Mouse (Mus musculus) intestine, embryonic 16.5 days (tissue): ENCODE data around the gene Ddit4. TPM values are rescaled to one million over a fixed set of nuclear protein-coding genes. Genes with fewer than 3 reads are reported as not detected.

ENCODE experiments used
- ATAC-seq: fragments of 200-750 bp; cut with Nextera tagmentation; 2 replicates; pipeline ENCODE4 v1.8.0; 2017; ENCODE audit warnings: moderate TSS enrichment, moderate library complexity
- H3K27ac ChIP-seq: fragments of 300-500 bp; sonication (generic); 2 replicates; pipeline ENCODE4 v1.5.1; 2014; ENCODE audit warnings: mild to moderate bottlenecking, low read length
- H3K27me3 ChIP-seq: fragments of 300-500 bp; sonication (generic); replicated peaks from 2 replicates; pipeline ENCODE4 v1.6.1; 2014; ENCODE audit warnings: low read length, control low read depth, mixed read lengths; ENCODE audit not compliant: control insufficient read depth, insufficient read depth
- H3K36me3 ChIP-seq: fragments of 300-500 bp; sonication (generic); 2 replicates; pipeline ENCODE4 v1.6.1; 2014; ENCODE audit warnings: low read length, control low read depth; ENCODE audit not compliant: control insufficient read depth, insufficient read depth
- H3K4me1 ChIP-seq: fragments of 300-500 bp; sonication (generic); 2 replicates; pipeline ENCODE4 v1.6.1; 2014; ENCODE audit warnings: low read length, control low read depth, mixed read lengths; ENCODE audit not compliant: control insufficient read depth, insufficient read depth
- H3K4me2 ChIP-seq: fragments of 300-500 bp; sonication (generic); 2 replicates; pipeline ENCODE4 v1.6.1; 2014; ENCODE audit warnings: low read depth, low read length, control low read depth
- H3K4me3 ChIP-seq: fragments of 300-500 bp; sonication (generic); 2 replicates; pipeline ENCODE4 v1.5.1; 2014; ENCODE audit warnings: mild to moderate bottlenecking, low read length
- H3K9ac ChIP-seq: fragments of 300-500 bp; sonication (generic); 2 replicates; pipeline ENCODE4 v1.6.1; 2014; ENCODE audit warnings: low read depth, low read length
- H3K9me3 ChIP-seq: fragments of 300-500 bp; sonication (generic); 2 replicates; pipeline ENCODE4 v1.6.1; 2016; ENCODE audit warnings: low read length, control low read depth; ENCODE audit not compliant: control insufficient read depth
- WGBS: fragments of 180-500 bp; shearing (Covaris S2); extraction: QIAGEN DNeasy Blood & Tissue Kit; methylation state at CpG from one replicate; pipeline ENCODE4 v1.1.7; 2014; 5-methylcytosine and 5-hydroxymethylcytosine counted together
- polyA plus RNA-seq: library from polyadenylated mRNA; unstranded; fragments of >200 nt; fragmentation: Nextera tagmentation; extraction: Ambion mirVana; gene quantifications from 2 replicates; pipeline ENCODE4 v1.2.1, GENCODE M21; 2015

Gene Ddit4
- polyA plus RNA-seq, 1 experiment from 2014 or later = 33.1 TPM

- no peaks in the 10 kb centered on the region for H3K27me3 ChIP-seq
- H3K9me3 ChIP-seq = no peaks in the 10 kb centered on the region
- no peak overlapping the region for H3K9ac ChIP-seq
- no peak overlapping the region for H3K4me3 ChIP-seq
- H3K36me3 ChIP-seq = no peaks in the 10 kb centered on the region
- ATAC-seq = no peak; the same call in 1 of the 2 replicates
- H3K4me2 ChIP-seq = no peak overlapping the region
- WGBS = 38% methylated on average over 10 of the region's 10 CpGs
- no peak overlapping the region for H3K27ac ChIP-seq
- 0 out of 2 replicates have a peak, but pooled peaks cover 1% of the 10 kb centered on the region for H3K4me1 ChIP-seq
Observed at GRCm38 (mm10) chr10:59930996-59931395, 20.6 kb downstream of the Ddit4 start.

- Histone ChIP-seq H3K9me3 (no peaks in the 10 kb centered on the region), H3K9ac (no peak overlapping the region), H3K4me1 (peaks cover 4% of the 10 kb centered on the region), H3K4me2 (no peak overlapping the region), H3K4me3 (no peak overlapping the region), H3K27me3 (no peaks in the 10 kb centered on the region), H3K27ac (no peak overlapping the region), H3K36me3 (no peaks in the 10 kb centered on the region)
- ATAC-seq = no peak
- WGBS = 87% methylated on average over 7 of the region's 7 CpGs
Observed at GRCm38 (mm10) chr10:59929205-59929604, 22.4 kb downstream of the Ddit4 start.

GRCm38 (mm10) chr10:59924305-59924704, 27.3 kb downstream of the Ddit4 start:
- Histone ChIP-seq H3K27me3 (no peaks in the 10 kb centered on the region), H3K36me3 (no peaks in the 10 kb centered on the region), H3K9ac (no peak overlapping the region), H3K9me3 (no peaks in the 10 kb centered on the region), H3K27ac (no peak overlapping the region), H3K4me3 (no peak overlapping the region), H3K4me1 (peaks cover 30% of the 10 kb centered on the region), H3K4me2 (no peak overlapping the region)
- WGBS = 38% methylated on average over 3 of the region's 3 CpGs
- no peak for ATAC-seq

GRCm38 (mm10) chr10:59923493-59923892, 28.1 kb downstream of the Ddit4 start:
- H3K27me3 ChIP-seq = no peaks in the 10 kb centered on the region
- no peak overlapping the region for H3K9ac ChIP-seq
- no peak overlapping the region for H3K4me2 ChIP-seq
- H3K4me1 ChIP-seq = peaks cover 32% of the 10 kb centered on the region
- H3K4me3 ChIP-seq = no peak overlapping the region
- no peak overlapping the region for H3K27ac ChIP-seq
- no peak for ATAC-seq
- H3K36me3 ChIP-seq = no peaks in the 10 kb centered on the region
- WGBS = 80% methylated on average over 2 of the region's 2 CpGs
- no peaks in the 10 kb centered on the region for H3K9me3 ChIP-seq

GRCm38 (mm10) chr10:59920810-59921681, 30.6 kb downstream of the Ddit4 start:
- 3% methylated on average over 33 of the region's 33 CpGs for WGBS
- H3K4me1 ChIP-seq = peaks cover 41% of the 10 kb centered on the region

GRCm38 (mm10) chr10:59920485-59920809, 31.2 kb downstream of the Ddit4 start:
- H3K4me2 ChIP-seq = peak overlapping the region; percentile 88
- ATAC-seq = peak; percentile 1; the same call in 1 of the 2 replicates
- H3K9ac ChIP-seq = peak overlapping the region; percentile 65
- no peaks in the 10 kb centered on the region for H3K27me3 ChIP-seq
- no peaks in the 10 kb centered on the region for H3K36me3 ChIP-seq
- peak overlapping the region; percentile 48 for H3K4me3 ChIP-seq
- H3K9me3 ChIP-seq = no peaks in the 10 kb centered on the region
- H3K4me1 ChIP-seq = peaks cover 44% of the 10 kb centered on the region
- H3K27ac ChIP-seq = peak overlapping the region; percentile 73
- 29% methylated on average over 7 of the region's 7 CpGs for WGBS

More at GRCm38 (mm10) chr10:59920810-59921681, 30.6 kb downstream of the Ddit4 start:
- Histone ChIP-seq H3K4me3 (peak overlapping the region; percentile 48), H3K27ac (peak overlapping the region; percentile 73), H3K27me3 (no peaks in the 10 kb centered on the region), H3K36me3 (no peaks in the 10 kb centered on the region), H3K9ac (peak overlapping the region; percentile 65), H3K9me3 (no peaks in the 10 kb centered on the region), H3K4me2 (peak overlapping the region; percentile 88)
- peak; percentile 58 for ATAC-seq

GRCm38 (mm10) chr10:59919494-59920181, 32.0 kb downstream of the Ddit4 start:
- no peaks in the 10 kb centered on the region for H3K27me3 ChIP-seq
- H3K9me3 ChIP-seq = no peaks in the 10 kb centered on the region
- 0 out of 2 replicates have a peak overlapping the region, but pooled peaks have one; percentile 1 for H3K9ac ChIP-seq
- H3K4me1 ChIP-seq = peaks cover 44% of the 10 kb centered on the region
- no peak overlapping the region for H3K4me2 ChIP-seq
- H3K36me3 ChIP-seq = no peaks in the 10 kb centered on the region
- WGBS = 30% methylated on average over 15 of the region's 15 CpGs
- no peak overlapping the region for H3K4me3 ChIP-seq
- ATAC-seq = peak; percentile 60
- H3K27ac ChIP-seq = peak overlapping the region; percentile 73

- 97% methylated on average over 4 of the region's 4 CpGs for WGBS
- no peak for ATAC-seq
Observed at GRCm38 (mm10) chr10:59918111-59918510, 33.5 kb downstream of the Ddit4 start.

GRCm38 (mm10) chr10:59916649-59917048, 35.0 kb downstream of the Ddit4 start:
- ATAC-seq = peak; percentile 64
- H3K9me3 ChIP-seq = no peaks in the 10 kb centered on the region
- H3K4me2 ChIP-seq = peak overlapping the region; percentile 71
- peaks cover 40% of the 10 kb centered on the region for H3K4me1 ChIP-seq
- 2% methylated on average over 10 of the region's 10 CpGs for WGBS
- H3K9ac ChIP-seq = peak overlapping the region; percentile 58
- no peaks in the 10 kb centered on the region for H3K36me3 ChIP-seq
- no peaks in the 10 kb centered on the region for H3K27me3 ChIP-seq
- peak overlapping the region; percentile 61 for H3K27ac ChIP-seq
- peak overlapping the region; percentile 37 for H3K4me3 ChIP-seq

More at GRCm38 (mm10) chr10:59918111-59918510, 33.5 kb downstream of the Ddit4 start:
- H3K9ac ChIP-seq = no peak overlapping the region
- no peaks in the 10 kb centered on the region for H3K27me3 ChIP-seq
- H3K4me3 ChIP-seq = no peak overlapping the region
- H3K36me3 ChIP-seq = no peaks in the 10 kb centered on the region
- H3K9me3 ChIP-seq = no peaks in the 10 kb centered on the region
- H3K4me1 ChIP-seq = peaks cover 39% of the 10 kb centered on the region
- no peak overlapping the region for H3K4me2 ChIP-seq
- no peak overlapping the region for H3K27ac ChIP-seq
